Mouse (Mus musculus): ENCODE measurements around the gene Mvk.

DNA sequence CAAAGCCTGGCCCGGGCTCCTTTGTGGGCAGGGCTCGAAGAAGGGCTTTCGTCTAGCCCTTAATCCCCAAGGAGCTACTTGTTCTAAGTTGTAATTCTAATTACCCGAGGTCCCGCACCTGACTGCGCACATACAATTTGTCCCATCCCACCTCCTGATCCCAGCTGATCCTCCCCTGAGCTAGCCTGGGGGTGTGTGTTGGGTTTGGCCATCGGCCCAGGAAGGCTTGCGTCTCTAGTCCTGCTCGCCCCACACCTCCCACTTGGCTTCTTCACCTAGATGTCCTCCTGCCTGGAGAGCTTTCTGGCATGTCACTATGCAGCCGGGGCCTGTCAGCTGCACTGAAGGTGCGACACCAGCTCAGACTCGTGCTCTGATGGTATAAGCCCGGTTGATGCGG is 8.5 kb upstream of the Mvk start:
- TF ChIP-seq CTCF (IDR thresholded peaks at IDR 0.05; ENCODE audit: extremely low read depth, insufficient read depth, insufficient read length, insufficient replicate concordance) (no peak), POLR2A (IDR thresholded peaks at IDR 0.05; ENCODE audit: low read depth, low read length) (no peak)
